Mouse (Mus musculus) stomach, embryonic 14.5 days (tissue): ENCODE results near the gene Aff3. TPM values are rescaled to one million over a fixed set of nuclear protein-coding genes. Genes with fewer than 3 reads are reported as not detected.

Experiments used
- ATAC-seq: fragments of 200-750 bp; cut with Nextera tagmentation; 2 replicates; pipeline ENCODE4 v1.8.0; 2017; ENCODE audit warnings: low read depth, moderate TSS enrichment; ENCODE audit not compliant: insufficient number of reproducible peaks, insufficient read depth, low FRiP score
- H3K27ac ChIP-seq: fragments of 300-500 bp; sonication (generic); 2 replicates; pipeline ENCODE4 v1.5.1; 2014; ENCODE audit warnings: mild to moderate bottlenecking, low read length, moderate library complexity, mixed read lengths
- H3K27me3 ChIP-seq: fragments of 300-500 bp; sonication (generic); 2 replicates; pipeline ENCODE4 v1.6.1; 2014; ENCODE audit warnings: low read length, control low read depth, mixed read lengths; ENCODE audit not compliant: control insufficient read depth, insufficient read depth
- H3K36me3 ChIP-seq: fragments of 300-500 bp; sonication (generic); 2 replicates; pipeline ENCODE4 v1.6.1; 2014; ENCODE audit warnings: mild to moderate bottlenecking, control low read depth, low read length, moderate library complexity, mixed read lengths; ENCODE audit not compliant: control insufficient read depth, insufficient read depth
- H3K4me1 ChIP-seq: fragments of 300-500 bp; sonication (generic); 2 replicates; pipeline ENCODE4 v1.6.1; 2014; ENCODE audit warnings: low read length, control low read depth, mixed read lengths; ENCODE audit not compliant: control insufficient read depth, insufficient read depth
- H3K4me2 ChIP-seq: fragments of 300-500 bp; sonication (generic); replicated peaks from 2 replicates; pipeline ENCODE4 v1.6.1; 2014; ENCODE audit warnings: low read depth, low read length, control low read depth
- H3K4me3 ChIP-seq: fragments of 300-500 bp; sonication (generic); 2 replicates; pipeline ENCODE4 v1.5.1; 2014; ENCODE audit warnings: low read depth, low read length, control low read depth
- H3K9ac ChIP-seq: fragments of 300-500 bp; sonication (generic); replicated peaks from 2 replicates; pipeline ENCODE4 v1.6.1; 2014; ENCODE audit warnings: low read depth, mild to moderate bottlenecking, control low read depth, low read length, moderate library complexity, mixed read lengths
- H3K9me3 ChIP-seq: fragments of 300-500 bp; sonication (generic); 2 replicates; pipeline ENCODE4 v1.6.1; 2016; ENCODE audit warnings: low read depth, low read length, control low read depth; ENCODE audit not compliant: control insufficient read depth
- WGBS: fragments of 180-500 bp; shearing (Covaris S2); extraction: QIAGEN DNeasy Blood & Tissue Kit; methylation state at CpG from one replicate; pipeline ENCODE4 v1.1.7; 2014; 5-methylcytosine and 5-hydroxymethylcytosine counted together
- polyA plus RNA-seq: library from polyadenylated mRNA; unstranded; fragments of >200 nt; fragmentation: Nextera tagmentation; extraction: Ambion mirVana; gene quantifications from 2 replicates; pipeline ENCODE4 v1.2.1, GENCODE M21; 2014

Gene Aff3
- polyA plus RNA-seq, 1 experiment from 2014 or later: 8.2 TPM

GRCm38 (mm10) chr1:38605426-38605825 lies 59.3 kb downstream of the Aff3 start:
- ATAC-seq: no peak
- H3K4me3 ChIP-seq: no peak overlapping the region
- WGBS: 82% methylated on average over 4 of the region's 4 CpGs

GRCm38 (mm10) chr1:38604611-38605010 lies 60.1 kb downstream of the Aff3 start:
- Histone ChIP-seq H3K4me1 (no peaks in the 10 kb centered on the region), H3K9me3 (no peaks in the 10 kb centered on the region), H3K27me3 (no peaks in the 10 kb centered on the region), H3K9ac (no peak overlapping the region), H3K36me3 (no peaks in the 10 kb centered on the region), H3K27ac (no peak overlapping the region), H3K4me3 (no peak overlapping the region), H3K4me2 (no peak overlapping the region)
- no peak for ATAC-seq
- WGBS: 64% methylated on average over 7 of the region's 7 CpGs

More at GRCm38 (mm10) chr1:38605426-38605825, 59.3 kb downstream of the Aff3 start:
- Histone ChIP-seq H3K36me3 (no peaks in the 10 kb centered on the region), H3K4me2 (no peak overlapping the region), H3K4me1 (no peaks in the 10 kb centered on the region), H3K9ac (no peak overlapping the region), H3K27ac (no peak overlapping the region), H3K9me3 (no peaks in the 10 kb centered on the region), H3K27me3 (no peaks in the 10 kb centered on the region)

- Histone ChIP-seq H3K36me3 (no peaks in the 10 kb centered on the region), H3K4me1 (no peaks in the 10 kb centered on the region), H3K4me2 (no peak overlapping the region), H3K4me3 (no peak overlapping the region), H3K9ac (no peak overlapping the region), H3K9me3 (no peaks in the 10 kb centered on the region), H3K27me3 (no peaks in the 10 kb centered on the region), H3K27ac (no peak overlapping the region)
- no peak for ATAC-seq
- 73% methylated on average over 11 of the region's 11 CpGs for WGBS
Measured at GRCm38 (mm10) chr1:38601802-38602508, 62.8 kb downstream of the Aff3 start.

- 41% methylated on average over 3 of the region's 3 CpGs for whole genome bisulfite sequencing
- H3K27ac ChIP-seq: no peak overlapping the region
- no peak for ATAC-seq
- H3K4me1 ChIP-seq: peaks cover 4% of the 10 kb centered on the region; the same call in 1 of the 2 replicates
- H3K27me3 ChIP-seq: no peaks in the 10 kb centered on the region
- H3K9me3 ChIP-seq: no peaks in the 10 kb centered on the region
- no peak overlapping the region for H3K4me3 ChIP-seq
- H3K4me2 ChIP-seq: no peak overlapping the region
- H3K36me3 ChIP-seq: no peaks in the 10 kb centered on the region
- H3K9ac ChIP-seq: no peak overlapping the region
Measured at GRCm38 (mm10) chr1:38595311-38595710, 69.4 kb downstream of the Aff3 start.

DNA sequence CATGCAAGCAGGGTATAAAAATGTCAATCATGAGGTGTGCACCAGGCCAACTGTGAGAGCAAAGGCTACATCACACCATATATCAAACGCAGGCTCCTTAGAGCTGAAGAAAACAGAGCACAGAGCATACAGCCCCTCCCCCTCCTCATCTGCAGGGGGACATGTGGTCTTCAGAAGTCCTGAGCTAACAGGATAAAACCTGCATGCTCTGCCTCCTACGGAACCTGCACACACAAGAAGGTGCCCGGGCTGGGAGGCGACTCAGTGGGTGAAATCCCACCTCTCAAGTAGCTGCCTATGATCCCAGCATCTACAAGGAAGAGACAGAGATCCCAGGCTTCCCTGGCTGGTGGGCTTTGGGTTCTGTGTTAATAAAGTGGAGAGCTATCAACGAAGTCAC lies 70.0 kb downstream of the Aff3 start:
- H3K27me3 ChIP-seq: no peaks in the 10 kb centered on the region
- no peak overlapping the region for H3K27ac ChIP-seq
- peaks cover 4% of the 10 kb centered on the region; the same call in 1 of the 2 replicates for H3K4me1 ChIP-seq
- H3K9ac ChIP-seq: no peak overlapping the region
- no peaks in the 10 kb centered on the region for H3K9me3 ChIP-seq
- H3K4me2 ChIP-seq: no peak overlapping the region
- no peaks in the 10 kb centered on the region for H3K36me3 ChIP-seq
- 61% methylated on average over 5 of the region's 5 CpGs for WGBS
- ATAC-seq: no peak
- no peak overlapping the region for H3K4me3 ChIP-seq

DNA sequence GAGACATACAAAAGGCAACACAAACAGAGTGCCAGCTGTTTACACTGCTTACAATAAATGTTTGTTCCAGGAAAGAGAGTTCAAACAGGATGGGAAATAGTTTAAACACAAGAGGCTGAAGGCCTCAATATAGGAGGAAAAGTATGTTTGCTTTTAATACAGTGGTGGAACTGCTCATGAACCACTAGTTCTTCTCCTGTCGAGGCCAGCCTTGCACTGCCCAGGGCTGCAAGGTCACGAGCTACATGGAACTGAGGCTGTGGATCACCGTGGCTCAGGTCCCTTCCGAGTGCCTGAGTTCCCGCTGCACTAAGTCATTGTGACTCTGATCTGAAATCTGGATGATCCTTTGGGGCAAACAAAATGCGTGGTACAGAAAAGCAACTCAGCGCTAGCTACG lies 73.6 kb downstream of the Aff3 start:
- Histone ChIP-seq H3K27ac (no peak overlapping the region), H3K4me2 (no peak overlapping the region), H3K4me3 (no peak overlapping the region), H3K9ac (no peak overlapping the region), H3K27me3 (no peaks in the 10 kb centered on the region), H3K4me1 (peaks cover 4% of the 10 kb centered on the region; the same call in 1 of the 2 replicates), H3K36me3 (no peaks in the 10 kb centered on the region), H3K9me3 (no peaks in the 10 kb centered on the region)
- WGBS: 68% methylated on average over 8 of the region's 8 CpGs
- no peak for ATAC-seq

DNA sequence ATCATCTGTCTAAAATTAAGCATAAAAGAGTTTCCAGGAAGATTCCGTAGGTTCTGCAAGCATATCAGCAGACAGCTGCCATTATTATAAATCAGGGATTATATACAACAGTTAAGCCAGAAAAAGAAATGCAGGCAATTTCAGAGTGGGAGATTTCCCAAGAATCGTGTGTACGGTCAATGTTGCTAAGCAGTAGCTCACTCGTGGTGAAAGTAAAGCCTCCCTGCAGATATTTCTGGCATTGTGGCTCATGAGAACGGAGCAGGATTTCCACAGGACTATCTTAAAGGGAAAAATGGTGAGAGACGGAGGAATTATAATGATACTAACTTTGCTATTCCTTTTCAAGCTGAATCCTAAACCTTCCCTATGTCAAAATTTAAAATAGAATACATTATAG lies 76.0 kb downstream of the Aff3 start:
- whole genome bisulfite sequencing: 45% methylated on average over 6 of the region's 6 CpGs
- Histone ChIP-seq H3K9me3 (no peaks in the 10 kb centered on the region), H3K27me3 (no peaks in the 10 kb centered on the region), H3K27ac (no peak overlapping the region), H3K36me3 (no peaks in the 10 kb centered on the region), H3K4me1 (0 out of 2 replicates have a peak, but pooled peaks cover 4% of the 10 kb centered on the region), H3K4me3 (no peak overlapping the region), H3K4me2 (no peak overlapping the region), H3K9ac (no peak overlapping the region)
- no peak for ATAC-seq

DNA sequence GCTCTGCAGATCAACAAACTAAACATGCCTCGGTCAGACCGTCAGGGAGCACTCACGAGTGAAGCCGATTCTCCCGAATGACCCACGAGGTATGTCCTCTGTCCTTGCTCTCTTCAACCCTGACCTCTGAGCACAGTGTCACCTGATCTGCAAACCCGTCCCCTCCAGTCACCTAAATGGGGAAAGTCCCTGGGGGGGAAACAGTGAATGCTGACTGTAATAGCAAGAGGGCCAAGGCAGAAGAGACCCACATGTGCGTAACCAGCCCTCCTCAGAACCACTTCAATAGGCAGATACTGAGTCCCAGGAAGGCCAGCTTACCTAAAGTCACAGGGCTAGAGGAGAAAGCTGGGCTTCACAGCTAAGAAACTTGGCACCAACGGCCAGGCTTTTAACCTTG lies 82.4 kb downstream of the Aff3 start:
- no peak overlapping the region for H3K4me2 ChIP-seq
- H3K27ac ChIP-seq: no peak overlapping the region
- no peak overlapping the region for H3K4me3 ChIP-seq
- H3K4me1 ChIP-seq: no peaks in the 10 kb centered on the region
- no peaks in the 10 kb centered on the region for H3K36me3 ChIP-seq
- no peak overlapping the region for H3K9ac ChIP-seq
- no peaks in the 10 kb centered on the region for H3K9me3 ChIP-seq
- no peak for ATAC-seq
- WGBS: 71% methylated on average over 9 of the region's 9 CpGs
- H3K27me3 ChIP-seq: no peaks in the 10 kb centered on the region

GRCm38 (mm10) chr1:38580572-38580971 lies 84.2 kb downstream of the Aff3 start:
- Histone ChIP-seq H3K4me1 (no peaks in the 10 kb centered on the region), H3K36me3 (no peaks in the 10 kb centered on the region), H3K9ac (no peak overlapping the region), H3K9me3 (no peaks in the 10 kb centered on the region), H3K27ac (no peak overlapping the region), H3K27me3 (no peaks in the 10 kb centered on the region), H3K4me2 (no peak overlapping the region), H3K4me3 (no peak overlapping the region)
- 79% methylated on average over 2 of the region's 2 CpGs for WGBS
- ATAC-seq: no peak
